Mouse (Mus musculus) lung, adult 2 months (tissue): Measurements from ENCODE around the gene Eif2s2.

Source experiments
- CTCF ChIP-seq: fragments of 200-500 bp; IDR thresholded peaks from 2 replicates; pipeline ENCODE4 v1.5.1; 2011; ENCODE audit warnings: mild to moderate bottlenecking, low read length, control low read depth; ENCODE audit not compliant: insufficient read depth
- POLR2A ChIP-seq: fragments of 200-500 bp; IDR thresholded peaks from 2 replicates; pipeline ENCODE4 v1.6.1; 2011; ENCODE audit warnings: low read depth, mild to moderate bottlenecking, control low read depth, low read length, borderline replicate concordance; ENCODE audit errors: extremely low read depth

- TF ChIP-seq CTCF (no peak), POLR2A (no peak)
These were observed 280 bp upstream of the Eif2s2 start for GRCm38 (mm10) chr2:154893045-154893385.
